Mouse (Mus musculus): Measurements from ENCODE around the gene Ccdc122.

DNA sequence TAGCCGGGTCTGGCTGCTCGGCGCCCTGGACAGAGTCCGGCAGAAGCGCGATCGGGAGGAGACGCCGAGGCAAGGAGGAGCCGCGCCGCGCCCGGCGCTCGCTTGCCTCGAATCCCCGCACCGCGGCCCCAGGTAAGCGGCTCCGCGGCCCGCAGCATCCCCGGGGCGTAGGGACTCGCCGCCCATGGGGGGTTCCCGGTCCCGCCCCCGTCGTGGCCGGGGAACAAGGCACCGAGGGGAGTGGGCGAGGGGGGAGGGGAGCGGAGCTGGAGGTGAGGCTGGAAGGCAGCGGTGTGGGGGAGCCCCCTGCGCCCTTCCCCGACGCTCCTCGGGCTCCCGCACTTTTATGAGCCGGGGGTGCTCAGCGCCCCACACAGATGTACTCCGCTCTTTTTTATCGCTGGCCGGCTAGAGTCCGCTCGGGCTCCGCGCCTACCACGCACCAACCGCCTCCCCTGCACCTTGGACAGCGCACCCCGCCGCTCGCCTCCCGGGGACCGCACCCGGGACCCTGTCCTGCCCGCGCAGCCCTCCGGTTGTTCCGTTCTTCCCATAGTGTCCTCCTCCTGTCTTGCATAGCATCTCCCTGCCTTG, 120.4 kb downstream of the Ccdc122 start:
- no peak for TF ChIP-seq CTCF (IDR thresholded peaks at IDR 0.05; ENCODE audit: control insufficient read depth, insufficient read depth, insufficient replicate concordance, low read depth, low read length)
- no peak for TF ChIP-seq POLR2A (IDR thresholded peaks at IDR 0.05; ENCODE audit: control insufficient read depth, low read depth, low read length)
